Mouse (Mus musculus) brain, embryonic 14.5 days (tissue): ENCODE data around the gene Hoxb2. TPM values are rescaled to one million over a fixed set of nuclear protein-coding genes. Genes with fewer than 3 reads are reported as not detected.

Experiments used
- DNase-seq: peaks from one replicate; pipeline ENCODE4 v3.0.0-alpha.2; 2011; ENCODE audit warnings: low read depth
- CTCF ChIP-seq: fragments of 200-500 bp; IDR thresholded peaks from 2 replicates; pipeline ENCODE4 v1.5.1; 2012; ENCODE audit warnings: inconsistent platforms, mild to moderate bottlenecking, moderate library complexity, borderline replicate concordance; ENCODE audit not compliant: insufficient read depth, insufficient read length; ENCODE audit errors: extremely low read depth
- POLR2A ChIP-seq: fragments of 200-500 bp; IDR thresholded peaks from 2 replicates; pipeline ENCODE4 v1.6.1; 2012; ENCODE audit warnings: mild to moderate bottlenecking, inconsistent platforms, borderline replicate concordance; ENCODE audit not compliant: poor library complexity, insufficient read depth, insufficient read length, severe bottlenecking; ENCODE audit errors: extremely low read depth
- polyA plus RNA-seq: library from polyadenylated mRNA; depleted of rRNA; stranded (reverse); fragments of >200 nt; gene quantifications from 2 replicates; pipeline ENCODE4 v1.2.3, GENCODE M21; 2012

Hoxb2 gene
- polyA plus RNA-seq, 1 experiment: 18.5 TPM

- TF ChIP-seq POLR2A (no peak), CTCF (no peak)
- DNase-seq: peak; percentile 52
Measured at GRCm38 (mm10) chr11:96317608-96318367, 32.5 kb upstream of the Hoxb2 start, which contains the start of gene Hoxb4. Gene Hoxb4 (plus strand): TSS chr11:96318267.

- DNase-seq: peak; percentile 54
- TF ChIP-seq CTCF: no peak
- no peak for TF ChIP-seq POLR2A
Measured at GRCm38 (mm10) chr11:96318368-96319070, 31.8 kb upstream of the Hoxb2 start.

GRCm38 (mm10) chr11:96319071-96319902 lies 31.0 kb upstream of the Hoxb2 start:
- no peak for DNase-seq
- TF ChIP-seq POLR2A: no peak
- TF ChIP-seq CTCF: no peak

- TF ChIP-seq POLR2A (no peak), CTCF (no peak)
- DNase-seq: no peak
Measured at GRCm38 (mm10) chr11:96319910-96320309, 30.4 kb upstream of the Hoxb2 start.

- DNase-seq: no peak
- TF ChIP-seq CTCF (no peak), POLR2A (no peak)
Measured at GRCm38 (mm10) chr11:96320688-96321087, 29.6 kb upstream of the Hoxb2 start.

- no peak for DNase-seq
- no peak for TF ChIP-seq POLR2A
- TF ChIP-seq CTCF: no peak
Measured at GRCm38 (mm10) chr11:96321846-96322245, 28.5 kb upstream of the Hoxb2 start.

- no peak for DNase-seq
- TF ChIP-seq CTCF (no peak), POLR2A (no peak)
Measured at GRCm38 (mm10) chr11:96322738-96323137, 27.6 kb upstream of the Hoxb2 start.

GRCm38 (mm10) chr11:96323154-96323553 lies 27.2 kb upstream of the Hoxb2 start, which contains the start of gene Hoxb3:
Gene Hoxb3 (plus strand): TSS chr11:96323326.
- TF ChIP-seq POLR2A: no peak
- no peak for TF ChIP-seq CTCF

GRCm38 (mm10) chr11:96324125-96324524 lies 26.2 kb upstream of the Hoxb2 start:
- TF ChIP-seq POLR2A: no peak
- no peak for TF ChIP-seq CTCF
- DNase-seq: no peak

More at GRCm38 (mm10) chr11:96323154-96323553, 27.2 kb upstream of the Hoxb2 start, which contains the start of gene Hoxb3:
- no peak for DNase-seq

GRCm38 (mm10) chr11:96324965-96325364 lies 25.4 kb upstream of the Hoxb2 start:
- no peak for DNase-seq
- TF ChIP-seq CTCF (no peak), POLR2A (no peak)

GRCm38 (mm10) chr11:96325747-96326212 lies 24.5 kb upstream of the Hoxb2 start:
- TF ChIP-seq CTCF: no peak
- no peak for TF ChIP-seq POLR2A
- no peak for DNase-seq

GRCm38 (mm10) chr11:96326705-96327104 lies 23.6 kb upstream of the Hoxb2 start:
- no peak for DNase-seq
- TF ChIP-seq CTCF: no peak
- no peak for TF ChIP-seq POLR2A
